Mouse (Mus musculus): ENCODE data around the gene Atxn2.

DNA sequence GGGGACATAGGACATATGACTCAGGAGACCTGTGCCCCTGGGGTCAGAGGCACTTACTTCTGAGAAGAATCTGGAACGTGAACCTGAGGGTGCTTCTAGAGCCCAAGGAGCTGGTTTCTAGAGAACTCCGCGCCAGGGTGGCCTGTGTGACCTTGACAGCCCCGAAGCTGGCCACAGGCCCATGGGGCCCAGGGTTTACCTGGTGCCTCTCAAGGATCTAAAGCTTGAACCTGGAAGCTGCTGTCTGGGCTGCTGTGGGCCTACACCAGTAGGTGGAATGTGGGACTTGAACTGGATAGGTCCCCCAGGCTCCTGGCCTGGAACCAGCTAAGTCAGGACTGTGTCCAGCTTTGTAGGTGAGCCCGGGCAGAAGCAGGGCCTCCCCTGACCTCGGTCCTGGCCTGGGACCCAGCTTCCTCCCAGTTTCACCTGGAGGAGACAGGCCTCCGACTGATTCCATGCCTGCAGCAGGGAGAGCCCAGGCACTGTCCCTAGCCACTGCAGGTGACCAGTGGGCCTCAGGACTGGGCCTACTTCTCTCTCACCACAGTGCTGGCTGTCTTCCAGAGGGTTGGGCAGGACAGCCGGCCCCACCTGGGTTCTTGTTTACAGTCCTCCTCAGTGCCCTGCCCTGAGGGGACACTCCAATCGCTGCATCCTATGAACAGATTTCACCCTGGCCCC lies 142.4 kb downstream of the Atxn2 start:
- TF ChIP-seq CTCF (IDR thresholded peaks at IDR 0.05; ENCODE audit: extremely low read depth, insufficient read depth, low read length) (no peak), POLR2A (IDR thresholded peaks at IDR 0.05; ENCODE audit: extremely low read depth, insufficient read depth, low read length) (no peak)
